Mouse (Mus musculus) adrenal gland (tissue): Measurements from ENCODE around the gene Pdik1l.

ENCODE experiments used
- intact Hi-C: fragments of 180-260 bp; cut with DNase I; formaldehyde crosslinking; loops from one replicate; pipeline ENCODE4 v1.15.1; 2025

The Pdik1l gene

GRCm38 (mm10) chr4:134245148-134245843, 42.4 kb downstream of the Pdik1l start, which contains the start of gene Zfp593:
Zfp593 (minus strand) TSS chr4:134245592.
- intact Hi-C loops = loop anchor here (2.0 to 5.0 kb wide), 3 partner anchors 42 to 147 kb away; partner anchors contain the start of genes Cep85 and Pdik1l

GRCm38 (mm10) chr4:134243516-134244250, 44.0 kb downstream of the Pdik1l start, which contains the start of gene E130218I03Rik:
E130218I03Rik (plus strand) TSS chr4:134243662.
- intact Hi-C loops = loop anchor here (2.0 kb wide), 1 partner anchor 57 kb away; the partner anchor contains the start of gene Cep85

- intact Hi-C loops = no loop called here
These were observed 49.0 kb downstream of the Pdik1l start for GRCm38 (mm10) chr4:134238686-134239085.

GRCm38 (mm10) chr4:134238279-134238651, 49.4 kb downstream of the Pdik1l start, which contains the start of gene Cnksr1:
Cnksr1 (minus strand) TSS chr4:134238399.
- intact Hi-C loops = no loop called here

- intact Hi-C loops = no loop called here
These were observed 50.0 kb downstream of the Pdik1l start for GRCm38 (mm10) chr4:134237582-134238278.

GRCm38 (mm10) chr4:134234876-134235275, 52.8 kb downstream of the Pdik1l start:
- intact Hi-C loops = no loop called here

- intact Hi-C loops = no loop called here
These were observed 57.3 kb downstream of the Pdik1l start for GRCm38 (mm10) chr4:134230431-134230830.

GRCm38 (mm10) chr4:134227194-134227593, 60.5 kb downstream of the Pdik1l start, which contains the start of gene Catsper4:
Catsper4 (minus strand) TSS chr4:134227383.
- intact Hi-C loops = no loop called here
